Mouse (Mus musculus) macrophage (primary cell): ENCODE data around the gene Tmem108. TPM values are rescaled to one million over a fixed set of nuclear protein-coding genes. Genes with fewer than 3 reads are reported as not detected.

Experiments
- H3K27ac ChIP-seq: fragments of 350-480 bp; formaldehyde crosslinking; 2 replicates; pipeline ENCODE4 v1.9.0; 2021
- H3K36me3 ChIP-seq: fragments of 350-480 bp; formaldehyde crosslinking; 2 replicates; pipeline ENCODE4 v1.9.0; 2021; ENCODE audit errors: inconsistent target
- H3K4me3 ChIP-seq: fragments of 350-480 bp; formaldehyde crosslinking; 2 replicates; pipeline ENCODE4 v1.9.0; 2021; ENCODE audit errors: inconsistent target
- H3K79me2 ChIP-seq: fragments of 350-480 bp; formaldehyde crosslinking; 2 replicates; pipeline ENCODE4 v1.9.0; 2021; ENCODE audit errors: inconsistent target
- WGBS: methylation state at CpG from one replicate; pipeline ENCODE4 v1.1.7; 2026; ENCODE audit warnings: inconsistent platforms; ENCODE audit not compliant: missing documents; 5-methylcytosine and 5-hydroxymethylcytosine counted together
- polyA plus RNA-seq: library from polyadenylated mRNA; stranded (reverse); fragments of 250-400 nt; gene quantifications from 3 replicates; pipeline ENCODE4 v1.2.4, GENCODE M21; 2018; ENCODE audit warnings: inconsistent platforms

Tmem108 gene
- polyA plus RNA-seq, 1 experiment from 2014 or later: not detected

DNA sequence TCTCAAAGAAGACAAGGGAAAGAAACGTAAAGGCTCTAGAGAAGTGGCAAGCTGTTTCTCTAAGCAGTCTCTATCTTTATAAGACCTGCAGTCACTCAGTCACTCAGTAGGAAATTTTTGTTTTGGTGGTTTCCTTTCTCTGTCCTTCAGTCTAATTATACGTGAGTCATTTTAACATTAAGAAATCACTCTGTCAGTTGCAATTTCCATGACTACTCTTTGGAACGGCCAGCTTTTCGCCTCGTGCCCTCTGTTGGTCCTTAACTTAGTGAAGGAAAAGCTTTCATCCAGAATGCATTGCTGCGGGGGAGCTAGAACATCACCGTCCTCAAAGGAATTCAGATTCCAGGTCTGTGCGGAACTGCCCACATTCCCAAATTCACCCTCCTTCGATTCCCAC lies 11.1 kb downstream of the Tmem108 start:
- H3K4me3 ChIP-seq: no peak overlapping the region
- H3K27ac ChIP-seq: no peak overlapping the region
- H3K79me2 ChIP-seq: no peaks in the 10 kb centered on the region
- H3K36me3 ChIP-seq: no peaks in the 10 kb centered on the region
- 68% methylated on average over 9 of the region's 9 CpGs for WGBS

- no peak overlapping the region for H3K27ac ChIP-seq
- whole genome bisulfite sequencing: 84% methylated on average over 5 of the region's 5 CpGs
- no peaks in the 10 kb centered on the region for H3K36me3 ChIP-seq
- H3K4me3 ChIP-seq: no peak overlapping the region
- no peaks in the 10 kb centered on the region for H3K79me2 ChIP-seq
These were observed 15.0 kb downstream of the Tmem108 start for GRCm38 (mm10) chr9:103746598-103746997.

GRCm38 (mm10) chr9:103740145-103740544 lies 21.5 kb downstream of the Tmem108 start:
- Histone ChIP-seq H3K4me3 (no peak overlapping the region), H3K36me3 (no peaks in the 10 kb centered on the region), H3K79me2 (no peaks in the 10 kb centered on the region), H3K27ac (no peak overlapping the region)
- WGBS: 21% methylated on average over 12 of the region's 12 CpGs

GRCm38 (mm10) chr9:103739062-103739461 lies 22.6 kb downstream of the Tmem108 start:
- Histone ChIP-seq H3K27ac (no peak overlapping the region), H3K36me3 (no peaks in the 10 kb centered on the region), H3K79me2 (no peaks in the 10 kb centered on the region), H3K4me3 (no peak overlapping the region)
- 85% methylated on average over 3 of the region's 4 CpGs for WGBS

- no peak overlapping the region for H3K4me3 ChIP-seq
- 88% methylated on average over 2 of the region's 2 CpGs for WGBS
These were observed 31.9 kb downstream of the Tmem108 start for GRCm38 (mm10) chr9:103729716-103730115.

GRCm38 (mm10) chr9:103726751-103727462 lies 34.7 kb downstream of the Tmem108 start:
- H3K79me2 ChIP-seq: no peaks in the 10 kb centered on the region
- H3K27ac ChIP-seq: no peak overlapping the region
- no peak overlapping the region for H3K4me3 ChIP-seq
- no peaks in the 10 kb centered on the region for H3K36me3 ChIP-seq
- 94% methylated on average over 16 of the region's 16 CpGs for WGBS

More at GRCm38 (mm10) chr9:103729716-103730115, 31.9 kb downstream of the Tmem108 start:
- Histone ChIP-seq H3K36me3 (no peaks in the 10 kb centered on the region), H3K79me2 (no peaks in the 10 kb centered on the region), H3K27ac (no peak overlapping the region)

DNA sequence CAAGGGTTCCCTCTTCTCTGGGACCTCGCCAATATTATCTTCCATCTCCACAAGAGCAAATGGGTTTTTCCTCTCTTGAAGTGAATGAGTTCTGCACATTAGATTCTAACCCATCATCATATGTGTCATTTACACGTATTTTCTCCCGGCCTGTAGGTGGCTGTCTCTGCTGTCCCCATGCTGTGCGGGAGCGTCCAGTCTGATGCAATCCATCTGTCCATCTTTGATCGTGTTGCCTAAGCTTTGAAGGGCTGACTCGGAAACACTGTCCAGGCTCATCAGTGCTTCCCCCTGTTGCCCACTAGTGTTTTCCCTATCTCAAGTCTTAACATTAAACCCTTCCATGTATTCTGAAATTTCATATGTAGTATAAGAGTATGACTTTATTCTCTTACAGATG lies 36.1 kb downstream of the Tmem108 start:
- no peak overlapping the region for H3K4me3 ChIP-seq
- H3K36me3 ChIP-seq: no peaks in the 10 kb centered on the region
- no peak overlapping the region for H3K27ac ChIP-seq
- WGBS: 52% methylated on average over 7 of the region's 7 CpGs
- no peaks in the 10 kb centered on the region for H3K79me2 ChIP-seq

- H3K27ac ChIP-seq: no peak overlapping the region
- H3K4me3 ChIP-seq: no peak overlapping the region
- no peaks in the 10 kb centered on the region for H3K79me2 ChIP-seq
- H3K36me3 ChIP-seq: no peaks in the 10 kb centered on the region
- 85% methylated on average over 3 of the region's 3 CpGs for WGBS
These were observed 40.2 kb downstream of the Tmem108 start for GRCm38 (mm10) chr9:103721486-103721885.

DNA sequence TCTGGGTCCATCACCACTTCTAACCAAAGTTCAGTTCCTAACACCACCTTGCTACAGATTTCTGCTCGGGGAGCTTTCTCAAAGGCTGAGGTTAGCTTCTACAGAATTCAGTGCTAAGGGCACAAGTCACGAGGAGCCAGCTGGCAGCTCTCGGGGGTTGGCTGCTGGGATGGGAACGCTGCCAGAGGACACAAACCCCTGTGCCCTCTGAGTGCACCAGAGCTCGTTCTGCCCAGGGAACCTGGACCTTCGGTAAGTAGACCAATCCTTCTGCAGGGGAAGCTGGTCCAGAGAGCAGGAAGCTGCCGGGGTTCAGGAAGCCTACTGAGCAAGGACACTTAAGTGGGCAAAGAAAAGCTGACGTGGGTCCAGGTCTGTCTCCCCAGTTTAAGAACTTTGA lies 40.6 kb downstream of the Tmem108 start:
- WGBS: 68% methylated on average over 7 of the region's 8 CpGs
- H3K4me3 ChIP-seq: no peak overlapping the region
- no peaks in the 10 kb centered on the region for H3K79me2 ChIP-seq
- no peaks in the 10 kb centered on the region for H3K36me3 ChIP-seq
- H3K27ac ChIP-seq: no peak overlapping the region

- Histone ChIP-seq H3K79me2 (no peaks in the 10 kb centered on the region), H3K4me3 (no peak overlapping the region), H3K27ac (no peak overlapping the region), H3K36me3 (no peaks in the 10 kb centered on the region)
- WGBS: 93% methylated on average over 11 of the region's 11 CpGs
These were observed 41.6 kb downstream of the Tmem108 start for GRCm38 (mm10) chr9:103720021-103720420.

DNA sequence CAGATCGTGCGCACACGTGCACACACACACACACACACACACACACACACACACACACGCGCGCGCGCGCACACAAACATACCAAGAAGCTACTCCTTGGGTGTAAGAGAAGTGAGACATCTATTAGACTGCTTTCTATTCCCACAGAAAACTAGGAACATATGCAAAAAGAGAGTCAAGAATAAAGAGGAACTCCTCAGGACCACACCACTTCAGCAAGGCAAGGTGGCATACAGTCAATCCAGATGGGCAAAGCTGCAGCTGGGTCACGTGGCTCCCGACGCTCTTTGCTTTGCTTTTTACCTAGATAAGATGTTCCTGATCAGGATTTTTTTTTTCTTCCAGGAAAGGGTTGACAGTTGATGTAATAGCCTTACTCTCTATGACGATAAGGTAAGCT lies 45.6 kb downstream of the Tmem108 start:
- no peaks in the 10 kb centered on the region for H3K79me2 ChIP-seq
- WGBS: 66% methylated on average over 13 of the region's 13 CpGs

DNA sequence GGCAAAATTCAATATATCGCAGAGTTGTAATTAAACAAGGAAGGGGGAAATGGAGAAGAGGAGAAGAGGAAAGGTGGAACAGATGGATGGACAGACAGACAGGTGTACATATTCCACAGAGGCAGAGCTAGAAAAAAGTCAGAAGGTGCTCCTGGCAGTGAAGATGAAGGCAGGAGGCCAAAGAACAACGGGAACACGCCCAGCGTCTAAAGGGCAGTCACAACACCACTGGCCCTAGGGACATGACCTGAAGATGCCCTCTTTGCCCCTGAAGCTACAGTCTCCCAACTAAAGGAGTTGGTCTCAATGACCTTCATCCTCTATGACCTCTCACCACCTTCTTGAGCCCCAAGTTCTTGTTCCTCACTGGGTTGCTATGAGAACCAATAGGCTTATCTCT lies 46.3 kb downstream of the Tmem108 start:
- WGBS: 96% methylated on average over 4 of the region's 4 CpGs
- Histone ChIP-seq H3K4me3 (no peak overlapping the region), H3K36me3 (no peaks in the 10 kb centered on the region)

More for the DNA sequence above, 45.6 kb downstream of the Tmem108 start:
- H3K36me3 ChIP-seq: no peaks in the 10 kb centered on the region
- no peak overlapping the region for H3K27ac ChIP-seq
- H3K4me3 ChIP-seq: no peak overlapping the region

DNA sequence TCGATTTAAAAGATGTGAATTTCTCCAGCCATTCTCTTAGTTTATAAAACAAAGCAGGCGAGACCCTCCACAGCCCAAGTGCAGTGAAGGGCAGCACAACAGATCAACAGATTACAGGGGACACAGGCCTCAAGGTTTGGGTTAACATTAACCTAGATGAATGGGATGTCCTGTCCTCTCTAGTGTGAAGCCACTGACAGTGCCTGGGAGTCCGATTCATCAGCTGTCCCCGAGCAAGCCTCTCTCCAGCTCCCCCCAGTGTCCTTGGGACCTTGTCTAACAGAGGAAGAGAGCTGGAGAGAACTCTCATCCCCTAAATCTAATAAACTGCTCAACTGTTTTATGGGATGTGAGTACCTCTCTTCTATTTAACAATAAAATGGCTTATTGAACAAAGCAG lies 48.4 kb downstream of the Tmem108 start:
- Histone ChIP-seq H3K4me3 (no peak overlapping the region), H3K79me2 (no peaks in the 10 kb centered on the region), H3K27ac (no peak overlapping the region), H3K36me3 (no peaks in the 10 kb centered on the region)
- 89% methylated on average over 4 of the region's 4 CpGs for WGBS

More for the DNA sequence above, 46.3 kb downstream of the Tmem108 start:
- no peaks in the 10 kb centered on the region for H3K79me2 ChIP-seq
- no peak overlapping the region for H3K27ac ChIP-seq

DNA sequence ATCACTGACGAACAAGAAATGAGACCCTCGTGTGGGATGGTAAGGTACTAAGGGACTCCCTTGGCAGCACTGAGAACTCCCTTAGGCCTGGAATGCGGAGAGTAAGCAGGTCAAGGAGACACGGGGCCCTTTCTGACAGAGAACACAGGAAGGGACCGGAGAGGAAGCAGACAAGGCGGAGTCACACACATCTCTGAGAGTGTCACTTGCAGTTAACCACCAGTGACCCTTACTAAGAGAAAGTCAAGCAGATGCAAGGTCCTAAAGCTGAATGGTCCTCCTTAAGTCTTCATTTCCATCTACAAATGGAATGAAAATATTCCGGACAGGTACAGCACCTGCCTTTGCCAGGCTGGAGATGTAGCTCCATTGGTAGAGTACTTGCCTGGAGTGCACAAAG lies 48.9 kb downstream of the Tmem108 start:
- Histone ChIP-seq H3K79me2 (no peaks in the 10 kb centered on the region), H3K4me3 (no peak overlapping the region), H3K27ac (no peak overlapping the region), H3K36me3 (no peaks in the 10 kb centered on the region)
- 71% methylated on average over 7 of the region's 7 CpGs for WGBS

DNA sequence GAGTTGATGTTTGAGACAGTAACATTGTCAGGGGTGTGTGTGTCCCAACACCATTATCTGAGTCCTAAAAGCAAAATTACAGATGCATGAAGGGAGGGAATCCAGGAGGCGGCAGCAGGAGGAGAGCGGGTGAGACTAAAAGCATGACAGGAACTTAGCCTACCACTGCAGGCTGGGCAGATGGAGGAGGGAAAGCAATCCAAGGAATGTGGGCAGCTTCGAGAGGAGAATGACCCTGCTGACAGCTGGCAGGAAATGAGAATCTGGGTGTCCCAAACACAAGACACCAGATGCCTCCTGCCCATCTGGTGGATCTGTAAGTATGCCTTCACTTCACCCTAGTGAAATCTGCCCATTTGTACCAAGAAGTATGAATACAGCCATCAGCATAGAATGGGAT lies 51.9 kb downstream of the Tmem108 start:
- Histone ChIP-seq H3K79me2 (no peaks in the 10 kb centered on the region), H3K4me3 (no peak overlapping the region), H3K36me3 (no peaks in the 10 kb centered on the region), H3K27ac (no peak overlapping the region)
- 73% methylated on average over 3 of the region's 3 CpGs for WGBS
